Mouse (Mus musculus): ENCODE results near the gene Adam19.

DNA sequence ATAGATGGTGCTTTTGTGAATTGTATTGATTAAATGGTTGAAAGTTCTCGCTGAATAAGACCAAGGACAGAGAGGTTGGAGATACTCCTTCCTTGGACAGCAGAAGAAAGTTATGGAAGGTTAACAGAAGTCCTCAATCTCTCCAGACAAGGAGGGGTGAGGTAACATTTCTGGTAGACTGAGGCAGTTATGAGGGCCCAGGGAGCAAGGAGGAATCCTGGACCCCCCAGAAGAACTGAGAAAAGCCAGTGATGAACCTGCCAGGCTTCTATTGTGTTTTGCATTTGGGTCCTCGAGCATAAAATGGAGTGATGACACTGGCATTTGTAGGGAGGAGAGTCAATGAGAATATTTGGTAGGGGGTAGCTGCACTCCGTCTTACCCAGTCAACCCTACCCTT lies 129.2 kb downstream of the Adam19 start:
- no peak for TF ChIP-seq POLR2A (IDR thresholded peaks at IDR 0.05; ENCODE audit: insufficient read length, low read depth)
- TF ChIP-seq CEBPB (IDR thresholded peaks at IDR 0.05; ENCODE audit: insufficient read depth, poor library complexity, severe bottlenecking): no peak
- no peak for TF ChIP-seq USF1 (IDR thresholded peaks at IDR 0.05; ENCODE audit: low read depth)
- no peak for TF ChIP-seq MAX (IDR thresholded peaks at IDR 0.05; ENCODE audit: low read depth)
- TF ChIP-seq TCF12 (IDR thresholded peaks at IDR 0.05; ENCODE audit: insufficient read depth, poor library complexity, severe bottlenecking): no peak
- TF ChIP-seq SRF (IDR thresholded peaks at IDR 0.05; ENCODE audit: control insufficient read depth, insufficient read length, low read depth): no peak

All from myocyte (in vitro differentiated cells).